Mouse (Mus musculus): ENCODE data around the gene Yipf1. TPM values are rescaled to one million over a fixed set of nuclear protein-coding genes. Genes with fewer than 3 reads are reported as not detected.
A peak's percentile ranks its signal among the peaks of the same experiment; 100 is the strongest.

Yipf1 gene
- 37.8 and 42.6 TPM in 2 replicates for polyA plus RNA-seq (2016; fragmentation: Nextera tagmentation; extraction: Ambion mirVana)

DNA sequence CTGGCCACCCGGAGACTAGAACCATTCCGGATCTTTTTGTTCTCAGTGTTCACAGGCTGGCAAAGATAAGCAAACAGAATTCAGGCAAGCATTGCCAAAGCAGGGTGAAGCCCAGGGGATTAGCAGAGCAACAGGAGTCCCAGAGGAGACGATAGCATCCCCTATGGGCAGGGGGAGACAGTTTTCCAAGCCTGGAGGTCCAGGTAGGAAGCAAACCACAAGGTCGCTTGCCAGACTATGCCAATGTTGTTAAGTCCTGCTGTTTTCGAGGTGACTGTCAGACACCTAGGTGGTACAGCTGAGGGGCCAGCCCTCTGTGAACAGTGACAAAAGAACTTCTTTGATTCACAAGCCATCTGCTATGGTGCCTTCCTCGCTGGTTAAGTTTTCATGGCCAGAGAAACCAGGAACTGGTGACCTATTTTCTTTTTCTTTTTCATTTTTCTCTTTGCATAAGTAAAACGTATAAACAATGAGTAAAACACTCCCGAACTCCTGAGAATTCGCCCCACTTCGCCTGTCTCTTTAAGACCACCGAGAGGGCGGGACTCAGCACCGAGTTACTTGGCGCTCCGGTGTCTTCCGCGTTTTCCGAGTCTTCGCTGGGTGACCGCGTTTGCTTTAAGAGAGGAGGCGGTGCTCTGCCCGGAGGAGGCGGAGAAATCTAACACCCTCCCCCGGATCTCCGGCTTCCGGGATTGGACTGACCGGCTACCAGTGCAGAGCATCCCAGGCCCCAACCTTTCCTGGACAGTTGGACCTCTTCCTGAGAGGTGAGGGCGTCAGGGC is at the start of gene Yipf1:
Gene Yipf1, plus strand, starts transcription at position 674 of the 789 bp plus-strand sequence.
- Histone ChIP-seq H3K27ac (replicated peaks) (peak within 1 kb of the TSS; percentile 86), H3K4me3 (peak within 1 kb of the TSS; percentile 73), H3K9me3 (replicated peaks) (no peaks in the 10 kb centered on the region), H3K4me1 (peaks cover 20% of the 10 kb centered on the region), H3K36me3 (peaks cover 11% of the 10 kb centered on the region), H3K27me3 (ENCODE audit: low read depth, poor library complexity, severe bottlenecking) (no peaks in the 10 kb centered on the region)
- under 1% methylated on average over 29 of the region's 29 CpGs for WGBS
- peak; percentile 88 for DNase-seq (ENCODE audit: low spot score)

DNA sequence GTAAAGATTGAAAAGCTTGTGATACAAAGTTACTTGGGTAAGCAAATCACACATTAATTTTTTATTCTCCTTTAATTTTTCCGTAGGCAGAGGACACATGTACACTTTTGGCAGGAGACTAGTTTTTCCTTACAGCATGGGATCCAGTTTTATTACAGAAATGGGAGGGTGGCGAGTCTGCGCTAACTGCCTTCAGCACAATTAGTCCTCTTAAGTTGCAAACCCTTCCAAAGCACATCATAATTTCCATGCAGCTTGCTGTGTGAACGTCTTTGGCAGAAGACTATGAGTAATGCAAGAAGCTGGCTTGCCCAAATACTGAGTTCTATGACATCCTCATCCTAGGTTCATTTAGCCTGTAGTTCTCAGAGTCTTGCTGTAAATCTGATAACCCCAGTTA is 40.5 kb upstream of the Yipf1 start:
- Histone ChIP-seq H3K4me1 (peaks cover 11% of the 10 kb centered on the region), H3K27me3 (ENCODE audit: low read depth, poor library complexity, severe bottlenecking) (peaks cover 37% of the 10 kb centered on the region), H3K36me3 (no peaks in the 10 kb centered on the region), H3K27ac (replicated peaks) (no peak overlapping the region), H3K4me3 (no peak overlapping the region), H3K9me3 (replicated peaks) (no peaks in the 10 kb centered on the region)
- 89% methylated on average over 4 of the region's 4 CpGs for WGBS
- no peak for DNase-seq (ENCODE audit: low spot score)

DNA sequence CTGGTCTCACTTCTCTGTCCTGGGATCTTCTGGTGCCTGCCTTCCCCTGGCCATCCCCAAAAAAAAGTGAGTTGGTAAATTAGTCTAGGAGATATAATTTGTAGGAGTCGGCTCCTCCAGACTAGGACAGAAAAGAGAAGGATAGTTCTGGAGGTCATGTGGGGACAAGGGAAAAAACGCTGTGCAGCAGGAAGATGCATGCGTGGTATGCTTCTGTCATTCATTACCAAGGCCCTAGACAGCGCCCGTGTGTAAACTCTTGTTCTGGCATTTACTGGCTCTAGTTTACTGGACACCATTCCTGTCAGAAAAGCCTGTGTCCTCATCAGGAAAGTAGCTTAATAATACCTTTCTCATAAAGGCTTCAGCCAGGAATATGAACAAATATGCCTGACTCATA is 39.7 kb upstream of the Yipf1 start:
- no peak overlapping the region for H3K4me3 ChIP-seq
- DNase-seq (ENCODE audit: low spot score), result no peak
- H3K36me3 ChIP-seq, result no peaks in the 10 kb centered on the region
- no peak overlapping the region for H3K27ac ChIP-seq (replicated peaks)
- H3K4me1 ChIP-seq, result peaks cover 17% of the 10 kb centered on the region
- WGBS, result 90% methylated on average over 5 of the region's 5 CpGs
- no peaks in the 10 kb centered on the region for H3K9me3 ChIP-seq (replicated peaks)
- H3K27me3 ChIP-seq (ENCODE audit: low read depth, poor library complexity, severe bottlenecking), result peaks cover 43% of the 10 kb centered on the region

DNA sequence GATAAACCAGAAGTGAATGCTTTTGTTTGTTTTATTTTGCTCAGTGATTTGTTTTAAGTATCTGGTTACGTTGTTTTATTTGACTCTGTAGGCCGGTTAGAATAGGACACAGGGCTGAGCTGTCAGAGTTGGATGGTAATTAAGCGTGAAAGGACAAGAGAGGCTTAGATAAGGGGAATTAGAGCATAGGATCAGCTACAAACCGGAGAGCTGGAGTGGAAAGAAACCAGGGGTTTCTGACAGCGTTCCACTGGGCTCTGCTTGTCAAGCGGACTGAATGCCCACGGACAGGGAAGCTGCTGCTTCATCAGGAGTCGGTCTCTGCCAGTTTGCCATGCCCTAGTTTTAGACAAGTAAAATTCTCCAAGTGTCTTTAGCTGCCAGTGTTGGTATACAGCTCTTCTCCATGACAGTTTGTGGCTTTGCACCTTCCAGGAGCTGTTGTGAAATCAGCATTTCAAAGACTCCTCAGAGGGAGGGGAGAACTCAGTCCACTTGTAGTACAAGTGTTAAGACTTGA is 35.9 kb upstream of the Yipf1 start:
- peaks cover 5% of the 10 kb centered on the region; the same call in 1 of the 2 replicates for H3K36me3 ChIP-seq
- peak; percentile 50 for DNase-seq (ENCODE audit: low spot score)
- H3K4me3 ChIP-seq, result peak overlapping the region; percentile 22; the same call in 1 of the 2 replicates
- H3K27me3 ChIP-seq (ENCODE audit: low read depth, poor library complexity, severe bottlenecking), result peaks cover 62% of the 10 kb centered on the region
- WGBS, result 6% methylated on average over 8 of the region's 8 CpGs
- no peak overlapping the region for H3K27ac ChIP-seq (replicated peaks)
- peaks cover 17% of the 10 kb centered on the region for H3K4me1 ChIP-seq
- H3K9me3 ChIP-seq (replicated peaks), result no peaks in the 10 kb centered on the region

DNA sequence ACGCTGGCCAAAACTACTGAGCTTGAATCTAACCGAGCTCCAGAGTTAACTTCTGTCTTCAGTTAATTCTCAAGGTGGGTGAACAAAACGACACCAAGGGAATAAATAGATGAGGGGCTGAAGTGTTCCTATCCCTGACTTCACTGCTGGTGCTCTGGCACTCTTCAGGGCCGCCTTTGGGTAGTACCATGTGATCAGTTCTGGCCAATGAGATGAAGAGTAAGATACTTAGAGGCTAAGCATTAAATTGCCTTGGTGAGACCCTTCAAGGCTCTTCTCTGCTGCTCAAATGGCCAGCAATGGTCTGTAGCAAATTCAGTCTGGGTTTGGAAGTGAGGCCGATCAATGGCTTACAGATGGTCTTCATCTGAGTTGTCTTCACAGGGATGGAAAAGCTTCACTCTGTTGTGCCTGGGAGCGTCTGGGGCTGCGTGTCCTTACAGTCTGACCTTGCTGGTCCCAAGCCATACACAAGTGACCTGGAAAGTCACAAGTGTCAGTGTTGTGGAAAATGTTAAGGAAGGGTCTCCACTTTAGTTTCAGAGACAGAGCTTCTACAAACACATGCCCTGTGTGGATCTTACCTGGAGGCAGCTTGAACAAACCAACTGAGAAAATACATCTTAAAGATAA is 33.2 kb upstream of the Yipf1 start:
- Histone ChIP-seq H3K4me1 (peaks cover 17% of the 10 kb centered on the region), H3K36me3 (peaks cover 5% of the 10 kb centered on the region; the same call in 1 of the 2 replicates), H3K27me3 (ENCODE audit: low read depth, poor library complexity, severe bottlenecking) (peaks cover 43% of the 10 kb centered on the region), H3K4me3 (no peak overlapping the region), H3K9me3 (replicated peaks) (no peaks in the 10 kb centered on the region), H3K27ac (replicated peaks) (no peak overlapping the region)
- WGBS, result 84% methylated on average over 7 of the region's 7 CpGs
- DNase-seq (ENCODE audit: low spot score), result no peak

DNA sequence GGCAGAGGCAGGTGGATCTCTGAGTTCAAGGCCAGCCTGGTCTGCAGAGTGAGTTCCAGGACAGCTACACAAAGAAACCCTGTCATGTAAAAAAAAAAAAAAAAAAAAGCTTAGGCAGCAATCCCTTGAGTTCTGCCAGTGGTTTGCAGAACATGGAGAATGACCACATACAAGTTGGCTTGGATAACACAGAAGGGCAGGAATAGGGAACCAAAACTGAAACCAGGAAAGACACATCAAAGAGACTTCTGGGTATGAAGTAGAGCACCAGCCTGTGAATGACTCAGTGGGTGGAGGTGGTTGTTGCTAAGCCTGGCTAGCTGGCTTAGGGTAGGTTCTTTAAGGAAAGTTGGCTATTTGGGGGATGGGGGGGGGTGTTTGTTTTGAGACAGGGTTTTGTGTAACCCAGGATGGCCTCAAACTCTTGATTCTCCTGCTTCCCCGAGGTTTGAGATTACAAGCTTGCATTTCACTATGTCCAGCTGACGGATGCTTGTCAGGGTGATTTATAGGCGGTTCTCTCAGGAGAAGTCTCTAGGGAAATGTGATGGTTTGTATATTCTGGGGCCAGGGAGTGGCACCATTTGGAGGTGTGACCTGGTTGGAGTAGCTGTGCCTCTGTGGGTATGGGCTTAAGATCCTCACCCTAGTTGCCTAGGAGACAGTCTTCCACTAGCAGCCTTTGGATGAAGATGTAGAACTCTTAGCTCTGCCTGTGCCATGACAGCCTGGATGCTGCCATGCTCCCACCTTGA is 28.5 kb upstream of the Yipf1 start:
- DNase-seq (ENCODE audit: low spot score), result no peak
- peaks cover 2% of the 10 kb centered on the region; the same call in 1 of the 2 replicates for H3K36me3 ChIP-seq
- H3K27me3 ChIP-seq (ENCODE audit: low read depth, poor library complexity, severe bottlenecking), result peaks cover 11% of the 10 kb centered on the region
- no peak overlapping the region for H3K27ac ChIP-seq (replicated peaks)
- 71% methylated on average over 3 of the region's 3 CpGs for WGBS
- H3K4me1 ChIP-seq, result no peaks in the 10 kb centered on the region
- no peak overlapping the region for H3K4me3 ChIP-seq
- H3K9me3 ChIP-seq (replicated peaks), result no peaks in the 10 kb centered on the region

DNA sequence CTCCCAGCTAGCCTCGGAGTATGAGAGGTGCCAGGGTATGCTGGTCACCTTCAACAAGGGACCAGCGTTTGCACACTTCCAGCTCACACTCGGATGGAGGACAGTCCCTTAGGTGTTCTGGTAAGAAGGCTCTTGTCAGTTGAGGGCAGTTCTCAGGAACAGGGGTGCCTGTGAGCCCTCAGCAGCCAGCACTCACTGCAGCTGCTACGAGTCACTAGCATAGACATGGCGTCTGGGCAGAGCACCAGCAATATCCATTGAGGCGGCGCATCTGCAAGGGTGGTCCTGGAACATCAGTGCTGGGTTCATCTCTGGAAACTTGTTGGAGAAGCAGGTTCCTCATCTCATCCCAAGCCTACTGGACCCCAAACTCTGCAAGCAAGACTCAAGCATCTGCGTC is 27.8 kb upstream of the Yipf1 start:
- 94% methylated on average over 8 of the region's 8 CpGs for WGBS
- H3K27ac ChIP-seq (replicated peaks), result no peak overlapping the region
- no peaks in the 10 kb centered on the region for H3K9me3 ChIP-seq (replicated peaks)
- H3K4me1 ChIP-seq, result no peaks in the 10 kb centered on the region
- H3K36me3 ChIP-seq, result no peaks in the 10 kb centered on the region
- no peak for DNase-seq (ENCODE audit: low spot score)
- peaks cover 4% of the 10 kb centered on the region; the same call in 1 of the 2 replicates for H3K27me3 ChIP-seq (ENCODE audit: low read depth, poor library complexity, severe bottlenecking)
- no peak overlapping the region for H3K4me3 ChIP-seq

DNA sequence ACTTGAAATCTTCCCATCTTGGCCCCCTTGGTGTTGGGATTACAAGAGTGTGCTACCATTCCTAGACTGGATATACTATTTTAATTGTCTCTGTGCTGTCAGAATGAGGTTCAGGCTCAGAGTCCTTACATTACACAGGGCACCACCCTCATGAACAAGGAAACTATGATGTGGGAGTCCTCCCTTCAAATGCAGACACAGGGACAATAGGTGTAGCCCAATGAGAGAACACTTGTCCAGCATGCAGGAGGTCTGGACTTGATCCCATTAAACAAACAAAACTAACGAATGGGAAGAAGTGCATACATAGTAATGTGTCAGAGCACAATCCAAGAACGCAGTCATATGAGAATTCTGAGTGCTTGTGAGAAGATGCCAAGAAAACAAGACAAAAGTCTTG is 26.6 kb upstream of the Yipf1 start:
- WGBS, result 82% methylated on average over 2 of the region's 2 CpGs
- Histone ChIP-seq H3K9me3 (replicated peaks) (no peaks in the 10 kb centered on the region), H3K4me1 (no peaks in the 10 kb centered on the region), H3K36me3 (no peaks in the 10 kb centered on the region), H3K27ac (replicated peaks) (no peak overlapping the region), H3K4me3 (no peak overlapping the region), H3K27me3 (ENCODE audit: low read depth, poor library complexity, severe bottlenecking) (peaks cover 4% of the 10 kb centered on the region; the same call in 1 of the 2 replicates)
- DNase-seq (ENCODE audit: low spot score), result no peak

DNA sequence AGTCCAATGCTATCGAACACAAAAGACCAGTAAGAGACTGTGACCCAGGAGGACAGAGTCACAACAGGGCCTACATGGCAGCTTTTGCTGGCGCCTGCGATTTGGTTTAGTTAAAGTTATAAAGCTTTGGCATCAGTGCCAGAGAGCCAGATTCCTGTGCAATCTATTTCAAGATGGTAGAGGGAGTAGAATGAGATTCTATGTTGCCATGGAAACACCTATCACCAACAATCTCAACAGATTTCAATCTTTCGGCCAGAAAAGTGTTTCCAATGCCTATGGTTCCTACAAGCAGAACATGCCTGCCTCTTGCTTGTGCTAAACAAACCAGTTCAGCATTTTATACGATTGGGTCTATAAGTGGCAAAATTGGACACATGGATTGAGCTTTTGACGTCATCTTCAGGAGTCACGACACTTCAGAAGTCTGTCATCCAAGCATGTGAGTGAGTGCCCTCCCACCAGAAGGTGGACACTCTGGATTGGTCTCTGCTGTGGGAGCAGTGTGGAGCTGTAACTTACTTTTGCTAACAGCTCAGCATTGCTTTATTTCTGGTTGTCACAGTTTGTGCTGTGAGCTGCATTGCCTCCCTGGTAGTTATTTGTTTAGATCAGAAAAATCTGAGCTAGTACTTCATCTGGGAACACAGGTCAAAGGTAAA is 22.4 kb upstream of the Yipf1 start:
- DNase-seq (ENCODE audit: low spot score), result no peak
- WGBS, result 88% methylated on average over 7 of the region's 7 CpGs
- H3K27me3 ChIP-seq (ENCODE audit: low read depth, poor library complexity, severe bottlenecking), result peaks cover 3% of the 10 kb centered on the region; the same call in 1 of the 2 replicates
- H3K27ac ChIP-seq (replicated peaks), result no peak overlapping the region
- H3K36me3 ChIP-seq, result no peaks in the 10 kb centered on the region
- H3K4me1 ChIP-seq, result no peaks in the 10 kb centered on the region
- no peaks in the 10 kb centered on the region for H3K9me3 ChIP-seq (replicated peaks)
- H3K4me3 ChIP-seq, result no peak overlapping the region

DNA sequence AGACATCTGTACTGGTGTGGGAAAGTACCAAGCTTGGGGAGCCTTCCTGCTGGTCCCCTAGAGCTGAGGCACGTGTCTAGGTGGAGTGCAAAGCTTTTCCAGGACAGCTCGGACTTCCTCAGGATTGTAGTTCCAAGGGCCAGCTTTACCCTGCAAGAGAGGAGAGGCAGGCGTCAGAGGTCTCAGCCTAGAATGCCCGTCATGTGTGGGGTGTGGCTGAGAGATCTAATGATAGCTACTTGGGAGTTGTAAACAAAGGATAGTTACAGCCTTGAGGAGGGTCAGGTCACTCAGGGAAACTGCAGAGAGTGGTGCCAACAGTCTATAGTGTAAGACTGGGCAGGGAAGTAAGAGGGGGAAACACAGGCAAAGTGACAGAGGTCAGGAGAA is 21.9 kb upstream of the Yipf1 start:
- no peak overlapping the region for H3K27ac ChIP-seq (replicated peaks)
- DNase-seq (ENCODE audit: low spot score), result no peak
- no peaks in the 10 kb centered on the region for H3K4me1 ChIP-seq
- H3K4me3 ChIP-seq, result no peak overlapping the region
- H3K9me3 ChIP-seq (replicated peaks), result no peaks in the 10 kb centered on the region
- WGBS, result 68% methylated on average over 4 of the region's 4 CpGs
- peaks cover 3% of the 10 kb centered on the region; the same call in 1 of the 2 replicates for H3K27me3 ChIP-seq (ENCODE audit: low read depth, poor library complexity, severe bottlenecking)
- no peaks in the 10 kb centered on the region for H3K36me3 ChIP-seq

DNA sequence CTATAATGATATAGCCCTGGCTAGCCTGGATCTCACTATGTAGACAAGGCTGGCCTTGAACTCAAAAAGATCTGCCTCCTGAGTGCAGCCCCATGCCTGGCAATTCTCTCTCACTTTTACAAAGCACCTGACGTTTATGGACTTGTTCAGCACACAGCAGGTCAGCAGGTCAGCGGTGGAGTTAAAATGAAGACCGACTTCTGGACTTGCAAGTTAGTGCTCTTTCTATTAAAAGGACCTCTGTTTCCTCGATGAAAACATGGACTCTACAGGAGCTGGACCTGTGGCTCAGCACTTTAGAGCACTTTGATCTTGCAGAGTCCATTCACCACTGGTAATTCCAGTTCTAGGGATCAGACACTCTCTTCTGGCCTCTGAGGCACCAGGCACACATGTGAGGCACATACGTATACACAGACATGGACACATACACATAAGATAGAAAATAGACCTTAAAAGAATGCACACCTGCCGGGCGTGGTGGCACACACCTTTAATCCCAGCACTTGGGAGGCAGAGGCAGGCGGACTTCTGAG is 16.0 kb upstream of the Yipf1 start:
- H3K4me3 ChIP-seq, result no peak overlapping the region
- H3K27me3 ChIP-seq (ENCODE audit: low read depth, poor library complexity, severe bottlenecking), result no peaks in the 10 kb centered on the region
- no peak overlapping the region for H3K27ac ChIP-seq (replicated peaks)
- H3K4me1 ChIP-seq, result no peaks in the 10 kb centered on the region
- 88% methylated on average over 8 of the region's 8 CpGs for WGBS
- no peak for DNase-seq (ENCODE audit: low spot score)
- H3K36me3 ChIP-seq, result no peaks in the 10 kb centered on the region
- H3K9me3 ChIP-seq (replicated peaks), result no peaks in the 10 kb centered on the region

DNA sequence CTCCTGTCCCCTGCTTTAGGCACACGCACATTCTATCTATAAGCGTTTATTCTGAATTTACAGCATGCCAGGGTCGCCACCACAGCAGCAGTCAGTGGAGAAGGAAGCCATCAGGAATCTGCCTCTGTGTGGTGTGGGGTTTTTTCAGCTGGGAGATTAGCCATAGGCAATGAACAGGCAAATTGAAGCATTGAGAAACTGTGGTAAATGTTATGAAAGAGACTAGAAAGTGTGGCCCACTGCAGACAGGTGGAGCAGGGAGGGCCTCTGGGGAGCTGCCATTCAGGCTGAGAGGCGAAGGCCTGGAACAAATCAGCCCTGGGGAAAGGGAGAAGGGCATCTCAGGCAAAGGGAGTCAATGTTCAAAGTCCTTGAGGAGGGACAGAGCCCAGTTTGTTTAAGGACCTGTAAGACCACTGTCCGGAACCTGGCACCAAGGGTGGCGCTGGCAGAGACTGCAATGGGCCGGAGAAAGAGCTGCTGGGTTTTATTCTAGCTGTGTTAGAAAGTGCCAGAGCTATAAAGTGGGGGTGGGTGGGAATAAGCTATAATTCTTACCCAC is 14.3 kb upstream of the Yipf1 start:
- H3K4me1 ChIP-seq, result no peaks in the 10 kb centered on the region
- no peaks in the 10 kb centered on the region for H3K36me3 ChIP-seq
- H3K27ac ChIP-seq (replicated peaks), result no peak overlapping the region
- no peaks in the 10 kb centered on the region for H3K9me3 ChIP-seq (replicated peaks)
- H3K27me3 ChIP-seq (ENCODE audit: low read depth, poor library complexity, severe bottlenecking), result no peaks in the 10 kb centered on the region
- DNase-seq (ENCODE audit: low spot score), result no peak
- H3K4me3 ChIP-seq, result no peak overlapping the region
- WGBS, result 90% methylated on average over 7 of the region's 7 CpGs
